Mouse (Mus musculus): ENCODE results near the gene Cntrob.
"Not testable (repeated sequence)": the region's sequence is repeated elsewhere in the genome, so short reads cannot be mapped to it uniquely, and the experiment has no call there.

Gene Cntrob

GRCm38 (mm10) chr11:69340161-69341131 is 16.9 kb upstream of the Cntrob start, which contains the start of gene Rnf227:
Gene Rnf227 (plus strand): TSS chr11:69340461.
- DNase-seq (ENCODE audit: low spot score), result peak; percentile 47

GRCm38 (mm10) chr11:69334796-69335195 is 11.2 kb upstream of the Cntrob start:
- DNase-seq (ENCODE audit: low spot score), result no peak

DNA sequence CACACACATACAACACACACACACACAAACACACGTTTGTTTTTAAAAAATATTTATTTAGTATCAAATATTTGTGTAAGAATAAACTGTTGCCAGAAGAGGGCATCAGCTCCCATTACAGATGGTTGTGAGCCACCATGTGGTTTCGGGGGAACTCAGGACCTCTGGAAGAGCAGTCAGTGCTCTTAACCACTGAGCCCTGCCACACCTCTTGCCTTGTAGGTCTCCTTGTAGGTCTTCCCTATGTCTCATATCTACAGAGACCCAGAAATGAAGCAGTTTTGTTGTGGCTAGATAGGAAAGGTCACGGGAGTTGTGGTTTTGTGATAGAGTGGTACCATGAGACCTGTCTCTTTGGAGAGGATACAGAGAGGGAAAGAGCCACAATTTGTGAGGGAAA is 10.3 kb upstream of the Cntrob start:
- no peak for DNase-seq (ENCODE audit: low spot score)

- no peak for DNase-seq (ENCODE audit: low spot score)
Observed at GRCm38 (mm10) chr11:69332713-69333253, 9.2 kb upstream of the Cntrob start.

- peak; percentile 62 for DNase-seq (ENCODE audit: low spot score)
Observed at GRCm38 (mm10) chr11:69331929-69332405, 8.4 kb upstream of the Cntrob start.

GRCm38 (mm10) chr11:69331152-69331551 is 7.6 kb upstream of the Cntrob start:
- DNase-seq (ENCODE audit: low spot score), result peak; percentile 50

GRCm38 (mm10) chr11:69328517-69328916 is 4.9 kb upstream of the Cntrob start:
- DNase-seq (ENCODE audit: low spot score), result no peak

DNA sequence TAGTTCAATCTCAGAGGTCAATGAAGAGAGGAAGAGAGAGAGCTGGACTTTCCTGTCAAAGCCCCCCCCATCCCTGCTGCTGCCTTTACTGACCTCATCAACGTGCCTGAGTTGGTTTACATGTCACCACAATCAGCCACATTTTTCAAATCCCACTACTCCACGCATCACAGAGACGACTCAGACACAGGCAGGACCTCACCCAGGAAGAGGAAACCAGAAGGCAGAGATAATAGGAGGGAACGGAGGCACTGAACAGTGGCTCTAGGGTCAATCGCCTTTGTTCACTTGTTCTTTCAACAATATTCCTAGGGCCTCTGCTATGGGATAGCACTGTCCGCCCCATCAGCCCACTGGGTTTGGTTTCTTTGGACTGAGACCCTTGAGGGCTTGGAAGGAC is 4.1 kb upstream of the Cntrob start:
- no peak for DNase-seq (ENCODE audit: low spot score)

DNA sequence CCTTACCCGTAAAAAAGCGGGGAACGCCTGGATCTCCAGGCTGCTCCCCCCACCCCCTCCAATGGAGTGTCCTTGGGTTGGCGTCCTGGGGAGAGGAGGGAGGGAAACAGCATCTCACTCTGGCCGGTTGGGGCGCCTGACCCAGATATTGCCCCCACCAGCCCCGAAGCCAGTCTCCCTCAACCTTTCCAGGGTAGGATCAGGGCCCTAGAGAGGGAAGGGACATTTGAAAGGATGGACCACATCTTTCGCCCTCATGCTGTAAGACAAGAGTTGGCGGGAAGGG is 3.5 kb upstream of the Cntrob start:
- no peak for DNase-seq (ENCODE audit: low spot score)

GRCm38 (mm10) chr11:69326408-69327156 is 3.0 kb upstream of the Cntrob start:
- no peak for DNase-seq (ENCODE audit: low spot score)

- DNase-seq (ENCODE audit: low spot score), result peak; percentile 85
Observed at GRCm38 (mm10) chr11:69325628-69326407, 2.2 kb upstream of the Cntrob start, which contains the start of gene Kcnab3. Gene Kcnab3 (plus strand): TSS chr11:69326258.

DNA sequence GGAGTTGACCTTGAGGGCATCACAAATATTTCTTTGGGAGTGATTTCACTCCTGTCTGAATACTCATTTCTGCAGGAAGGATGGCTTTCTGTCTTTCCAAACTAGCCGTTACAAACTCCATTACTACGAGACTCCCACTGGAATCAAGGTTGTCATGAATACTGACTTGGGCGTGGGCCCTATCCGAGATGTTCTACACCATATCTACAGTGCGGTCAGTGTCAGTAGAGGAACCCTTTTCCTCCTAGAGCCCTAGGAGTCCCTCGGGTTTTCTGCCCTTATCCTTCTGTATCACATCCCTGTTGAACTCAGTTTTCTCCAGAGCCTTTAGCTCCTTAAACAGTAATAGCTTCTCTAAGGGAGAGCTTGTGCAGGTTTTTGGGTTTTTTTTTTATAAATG is 1.2 kb upstream of the Cntrob start:
- DNase-seq (ENCODE audit: low spot score), result no peak

GRCm38 (mm10) chr11:69322693-69323471 is 693 bp downstream of the Cntrob start:
- DNase-seq (ENCODE audit: low spot score), result no peak

DNA sequence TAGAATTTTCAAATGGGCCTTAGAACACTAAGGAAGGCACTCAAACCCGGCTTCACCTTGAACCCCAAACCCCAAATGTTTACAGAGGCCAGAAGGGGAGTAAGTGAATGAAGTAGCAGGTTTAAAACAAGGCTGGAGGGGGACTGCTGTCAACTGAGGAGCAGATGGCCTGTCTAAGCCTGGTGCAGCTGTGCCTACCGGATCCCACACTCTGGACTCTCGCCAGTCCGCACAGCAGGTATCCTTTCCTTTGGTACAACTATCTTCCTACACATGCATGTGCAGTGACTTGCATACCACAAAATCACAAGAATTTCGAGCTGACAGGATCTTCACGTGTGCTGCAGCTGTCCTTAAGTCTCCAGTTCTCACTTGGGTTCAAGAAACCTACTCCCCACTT is 1.6 kb downstream of the Cntrob start:
- DNase-seq (ENCODE audit: low spot score), result no peak

- DNase-seq (ENCODE audit: low spot score), result no peak
Observed at GRCm38 (mm10) chr11:69321580-69321979, 2.0 kb downstream of the Cntrob start.

DNA sequence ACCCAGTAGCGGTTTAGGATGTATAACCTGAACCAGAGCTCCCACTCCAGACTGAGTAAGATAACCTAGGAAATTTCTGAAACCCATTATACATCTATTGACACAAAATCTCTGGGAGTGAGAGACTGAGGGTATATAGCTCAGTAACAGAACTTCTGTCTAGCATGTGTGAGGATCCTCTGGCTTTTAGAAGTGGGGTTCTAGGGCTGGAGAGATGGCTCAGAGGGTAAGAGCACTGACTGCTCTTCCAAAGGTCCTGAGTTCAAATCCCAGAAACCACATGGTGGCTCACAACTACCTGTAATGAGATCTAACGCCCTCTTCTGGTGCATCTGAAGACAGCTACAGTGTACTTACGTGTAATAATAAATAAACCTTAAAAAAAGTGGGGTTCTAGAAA is 5.6 kb downstream of the Cntrob start:
- DNase-seq (ENCODE audit: low spot score), result not testable (repeated sequence)

- DNase-seq (ENCODE audit: low spot score), result no peak
Observed at GRCm38 (mm10) chr11:69316361-69316760, 7.2 kb downstream of the Cntrob start.

- DNase-seq (ENCODE audit: low spot score), result no peak
Observed at GRCm38 (mm10) chr11:69311266-69311665, 12.3 kb downstream of the Cntrob start.

- DNase-seq (ENCODE audit: low spot score), result no peak
Observed at GRCm38 (mm10) chr11:69306039-69306438, 17.5 kb downstream of the Cntrob start.

DNA sequence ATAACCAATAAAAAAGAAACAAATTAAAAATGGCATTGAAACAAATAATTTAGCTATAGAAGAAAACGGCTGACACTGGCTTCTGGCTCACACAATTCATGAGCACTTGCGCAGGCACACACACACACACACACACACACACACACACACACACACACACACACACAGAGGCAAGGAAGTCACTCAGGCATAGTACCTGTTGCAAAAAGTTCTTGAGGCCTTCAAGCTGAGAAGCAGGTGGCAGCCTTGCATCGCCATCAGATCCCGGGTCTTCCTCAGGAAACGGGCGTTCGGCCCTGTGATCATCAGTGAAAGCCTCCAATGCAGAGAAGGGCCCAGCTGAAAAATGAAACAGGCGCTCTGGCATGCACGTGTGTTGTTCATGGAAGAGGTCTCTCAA is 18.3 kb downstream of the Cntrob start:
- no peak for DNase-seq (ENCODE audit: low spot score)

- no peak for DNase-seq (ENCODE audit: low spot score)
Observed at GRCm38 (mm10) chr11:69302817-69303216, 20.8 kb downstream of the Cntrob start.
